Mouse (Mus musculus): ENCODE data around the gene Cryba4. TPM values are rescaled to one million over a fixed set of nuclear protein-coding genes. Genes with fewer than 3 reads are reported as not detected.

Cryba4 gene
- total and polyA plus RNA-seq, 3 experiments: 0.39 to 0.77 TPM; not detected in 1

- no peak for DNase-seq (ENCODE audit: low read depth, low spot score)
- Histone ChIP-seq H3K4me3 (ENCODE audit: control insufficient read depth in 1 of 2, insufficient read depth in 1 of 2, low read depth in 2 of 2, low read length in 2 of 2) (no peak overlapping the region), H3K9me3 (replicated peaks; ENCODE audit: insufficient read depth, low read length) (no peaks in the 10 kb centered on the region), H3K4me1 (ENCODE audit: control insufficient read depth in 1 of 2, insufficient read depth in 2 of 2, low read length in 2 of 2) (peaks cover 21 to 49% of the 10 kb centered on the region in 2 experiments), H3K36me3 (ENCODE audit: control insufficient read depth in 1 of 2, insufficient read depth in 2 of 2, low read length in 2 of 2) (peaks cover 0 to 37% of the 10 kb centered on the region in 2 experiments; a peak in 2 of 4 replicates), H3K9ac (ENCODE audit: control insufficient read depth, low read depth, low read length, poor library complexity, severe bottlenecking) (no peak overlapping the region), H3K79me2 (ENCODE audit: control insufficient read depth, insufficient read depth, low read length, poor library complexity) (peaks cover 70% of the 10 kb centered on the region), H3K27me3 (ENCODE audit: control insufficient read depth in 1 of 2, insufficient read depth in 2 of 2, low read length in 2 of 2) (no peaks in the 10 kb centered on the region), H3K27ac (ENCODE audit: control insufficient read depth, low read depth, low read length) (no peak overlapping the region)
- TF ChIP-seq RCOR1 (IDR thresholded peaks at IDR 0.05; ENCODE audit: low read depth, low read length) (no peak), ZC3H11A (IDR thresholded peaks at IDR 0.05; ENCODE audit: low read depth, low read length) (no peak), MAX (IDR thresholded peaks at IDR 0.05; ENCODE audit: low read length) (no peak)
Measured at GRCm38 (mm10) chr5:112292343-112292980, 40.1 kb upstream of the Cryba4 start.

- peaks cover 64% of the 10 kb centered on the region for H3K79me2 ChIP-seq (ENCODE audit: control insufficient read depth, insufficient read depth, low read length, poor library complexity)
- DNase-seq (ENCODE audit: low read depth, low spot score): no peak
Measured at GRCm38 (mm10) chr5:112291866-112292265, 39.5 kb upstream of the Cryba4 start.

DNA sequence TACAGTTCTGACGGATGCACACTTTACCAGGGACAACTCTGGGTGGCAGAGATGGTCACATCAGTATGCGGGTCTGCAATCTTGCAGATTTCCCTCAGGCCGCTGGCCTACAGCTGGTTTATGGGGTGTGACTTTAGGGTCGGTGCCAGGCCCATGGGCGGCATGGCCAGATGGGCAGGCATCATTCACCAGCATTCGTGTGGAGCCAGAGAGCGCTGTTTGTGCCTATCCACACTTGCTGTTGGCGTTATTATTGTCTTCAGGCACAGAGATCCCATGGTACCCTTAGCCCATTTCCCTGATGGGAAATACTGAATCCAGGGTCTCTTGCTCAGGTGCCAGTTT lies 38.2 kb upstream of the Cryba4 start:
- TF ChIP-seq CTCF (IDR thresholded peaks at IDR 0.05 in 2 of 3, conservative IDR thresholded peaks at IDR 0.05 in 1 of 3; ENCODE audit: control insufficient read depth in 1 of 3, insufficient read depth in 1 of 3, low read depth in 2 of 3, low read length in 3 of 3, poor library complexity in 1 of 3, severe bottlenecking in 1 of 3) (no peak), RCOR1 (IDR thresholded peaks at IDR 0.05; ENCODE audit: low read depth, low read length) (no peak)
- Histone ChIP-seq H3K4me3 (ENCODE audit: control insufficient read depth in 1 of 2, insufficient read depth in 1 of 2, low read depth in 2 of 2, low read length in 2 of 2) (no peak overlapping the region), H3K36me3 (ENCODE audit: control insufficient read depth in 1 of 2, insufficient read depth in 2 of 2, low read length in 2 of 2) (peaks cover 0 to 29% of the 10 kb centered on the region in 2 experiments; a peak in 2 of 4 replicates), H3K9ac (ENCODE audit: control insufficient read depth, low read depth, low read length, poor library complexity, severe bottlenecking) (no peak overlapping the region), H3K4me1 (ENCODE audit: control insufficient read depth in 1 of 2, insufficient read depth in 2 of 2, low read length in 2 of 2) (peaks cover 10 to 46% of the 10 kb centered on the region in 2 experiments), H3K27me3 (ENCODE audit: control insufficient read depth in 1 of 2, insufficient read depth in 2 of 2, low read length in 2 of 2) (no peaks in the 10 kb centered on the region), H3K27ac (ENCODE audit: control insufficient read depth, low read depth, low read length) (no peak overlapping the region), H3K79me2 (ENCODE audit: control insufficient read depth, insufficient read depth, low read length, poor library complexity) (peaks cover 60% of the 10 kb centered on the region), H3K9me3 (replicated peaks; ENCODE audit: insufficient read depth, low read length) (no peaks in the 10 kb centered on the region)
- no peak for DNase-seq (ENCODE audit: low read depth, low spot score)

More at GRCm38 (mm10) chr5:112291866-112292265, 39.5 kb upstream of the Cryba4 start:
- TF ChIP-seq GATA1 (IDR thresholded peaks at IDR 0.05; ENCODE audit: low read depth, low read length): no peak
- no peak for TF ChIP-seq ZMIZ1 (IDR thresholded peaks at IDR 0.05; ENCODE audit: low read depth, low read length)
- TF ChIP-seq UBTF (IDR thresholded peaks at IDR 0.05; ENCODE audit: borderline replicate concordance, insufficient read depth, low read depth, low read length): no peak
- TF ChIP-seq CTCF (IDR thresholded peaks at IDR 0.05 in 2 of 3, conservative IDR thresholded peaks at IDR 0.05 in 1 of 3; ENCODE audit: control insufficient read depth in 1 of 3, insufficient read depth in 1 of 3, low read depth in 2 of 3, low read length in 3 of 3, poor library complexity in 1 of 3, severe bottlenecking in 1 of 3): no peak
- no peak for TF ChIP-seq TCF12 (IDR thresholded peaks at IDR 0.05; ENCODE audit: low read depth, low read length)
- no peak for TF ChIP-seq SIN3A (IDR thresholded peaks at IDR 0.05; ENCODE audit: low read length)
- no peak for TF ChIP-seq JUND (IDR thresholded peaks at IDR 0.05; ENCODE audit: low read depth, low read length)
- no peak for TF ChIP-seq RCOR1 (IDR thresholded peaks at IDR 0.05; ENCODE audit: low read depth, low read length)
- TF ChIP-seq MAX (IDR thresholded peaks at IDR 0.05; ENCODE audit: low read length): no peak
- no peak for TF ChIP-seq ETS1 (IDR thresholded peaks at IDR 0.05; ENCODE audit: low read depth, low read length)
- no peak for TF ChIP-seq SMC3 (IDR thresholded peaks at IDR 0.05; ENCODE audit: low read depth, low read length)
- TF ChIP-seq HCFC1 (IDR thresholded peaks at IDR 0.05; ENCODE audit: low read depth, low read length): no peak
- TF ChIP-seq TAL1 (IDR thresholded peaks at IDR 0.05; ENCODE audit: low read length): no peak
- TF ChIP-seq GABPA (IDR thresholded peaks at IDR 0.05; ENCODE audit: low read depth, low read length): no peak
- no peak for TF ChIP-seq CHD1 (IDR thresholded peaks at IDR 0.05; ENCODE audit: low read depth, low read length)
- TF ChIP-seq POLR2AphosphoS5 (IDR thresholded peaks at IDR 0.05; ENCODE audit: borderline replicate concordance, low read depth, low read length): no peak
- no peak for TF ChIP-seq USF1 (IDR thresholded peaks at IDR 0.05; ENCODE audit: low read depth, low read length)
- H3K9ac ChIP-seq (ENCODE audit: control insufficient read depth, low read depth, low read length, poor library complexity, severe bottlenecking): no peak overlapping the region
- H3K9me3 ChIP-seq (replicated peaks; ENCODE audit: insufficient read depth, low read length): no peaks in the 10 kb centered on the region
- peaks cover 0 to 32% of the 10 kb centered on the region in 2 experiments; a peak in 2 of 4 replicates for H3K36me3 ChIP-seq (ENCODE audit: control insufficient read depth in 1 of 2, insufficient read depth in 2 of 2, low read length in 2 of 2)
- H3K27me3 ChIP-seq (ENCODE audit: control insufficient read depth in 1 of 2, insufficient read depth in 2 of 2, low read length in 2 of 2): no peaks in the 10 kb centered on the region
- H3K27ac ChIP-seq (ENCODE audit: control insufficient read depth, low read depth, low read length): no peak overlapping the region
- H3K4me3 ChIP-seq (ENCODE audit: control insufficient read depth in 1 of 2, insufficient read depth in 1 of 2, low read depth in 2 of 2, low read length in 2 of 2): no peak overlapping the region
- H3K4me1 ChIP-seq (ENCODE audit: control insufficient read depth in 1 of 2, insufficient read depth in 2 of 2, low read length in 2 of 2): peaks cover 15 to 47% of the 10 kb centered on the region in 2 experiments
